Mouse (Mus musculus): ENCODE results near the gene Lrrc66. TPM values are rescaled to one million over a fixed set of nuclear protein-coding genes. Genes with fewer than 3 reads are reported as not detected.
"Not testable (repeated sequence)": the region's sequence is repeated elsewhere in the genome, so short reads cannot be mapped to it uniquely, and the experiment has no call there.

Gene Lrrc66
- total RNA-seq, 2 experiments from 2014 or later, result not detected

DNA sequence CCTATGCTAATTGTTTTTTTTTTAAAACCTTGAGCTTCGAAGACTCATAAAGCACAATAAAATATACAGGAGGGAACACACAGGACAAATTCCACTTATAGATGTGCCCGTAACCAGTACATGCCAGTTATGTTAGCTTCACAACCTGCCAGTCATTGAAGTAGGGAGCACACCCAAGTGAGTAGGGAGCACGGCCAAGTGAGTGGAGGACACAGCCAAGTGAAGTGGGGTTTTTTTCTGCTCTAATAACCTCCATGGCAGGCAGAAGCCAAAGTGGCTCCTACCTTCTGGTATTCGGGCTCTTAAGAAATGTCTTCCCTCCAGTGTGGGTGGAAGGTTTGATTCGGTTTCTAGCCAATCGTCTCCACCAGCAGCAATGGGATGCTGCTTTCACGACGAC is 19.0 kb downstream of the Lrrc66 start:
- DNase-seq, result no peak

GRCm38 (mm10) chr5:73611071-73611470 is 21.3 kb downstream of the Lrrc66 start:
- DNase-seq, result no peak

DNA sequence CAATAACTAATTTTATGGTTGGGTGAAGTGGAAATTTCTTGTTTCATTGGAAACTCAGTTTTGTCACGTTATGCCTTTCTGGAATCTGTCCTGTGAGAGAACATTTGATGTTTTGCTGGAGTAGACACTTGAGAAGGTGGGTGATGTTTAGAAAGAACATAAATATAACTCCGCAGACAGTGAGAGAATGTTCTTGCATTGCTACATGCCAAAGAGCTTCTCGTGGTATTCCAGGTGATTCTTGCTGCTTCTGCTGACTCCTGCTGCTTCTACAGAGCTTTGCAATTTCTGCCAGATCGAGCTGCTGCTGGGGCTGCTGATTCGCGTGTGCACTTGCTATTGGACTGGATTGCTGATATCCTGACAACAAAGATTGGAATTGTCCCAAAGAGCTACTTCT is 27.4 kb downstream of the Lrrc66 start:
- DNase-seq, result no peak

DNA sequence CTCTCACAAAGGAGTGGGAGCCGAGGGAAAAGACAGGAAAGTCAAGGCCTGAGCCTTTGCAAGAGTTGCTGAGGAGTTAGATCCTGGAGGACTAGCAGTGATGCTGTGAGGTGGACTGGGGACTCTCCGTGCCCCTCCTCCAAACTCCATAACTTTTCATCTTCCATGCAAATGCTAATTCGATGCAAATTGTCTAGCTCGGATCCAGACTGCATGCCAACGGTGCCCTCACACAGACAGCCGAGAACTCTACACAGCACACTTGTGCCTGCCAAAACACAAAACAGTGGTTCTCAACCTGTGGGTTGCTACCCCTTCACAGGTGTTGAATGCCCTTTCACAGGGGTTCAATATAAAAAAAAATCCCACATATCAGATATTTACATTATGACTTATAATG is 27.8 kb downstream of the Lrrc66 start:
- no peak for DNase-seq

DNA sequence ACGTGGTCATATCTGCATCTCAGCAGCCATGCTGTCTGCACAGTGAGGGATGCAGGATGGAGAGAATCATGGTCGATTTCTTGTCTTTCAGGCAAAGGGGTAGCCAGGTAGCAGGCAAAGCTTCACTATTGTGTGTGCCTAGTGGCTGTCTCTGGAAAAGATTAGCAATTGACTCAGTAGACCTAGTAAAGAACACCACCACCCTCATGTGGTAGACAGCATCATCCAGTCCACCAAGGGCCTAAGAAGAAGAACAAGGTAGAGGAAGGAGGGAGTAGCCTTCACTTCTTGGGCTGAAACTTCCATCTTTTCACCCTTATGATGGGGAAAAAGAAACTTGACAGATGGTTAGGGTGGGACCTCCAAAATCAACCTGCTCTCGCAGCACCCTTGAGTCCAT is 29.5 kb downstream of the Lrrc66 start:
- no peak for DNase-seq

DNA sequence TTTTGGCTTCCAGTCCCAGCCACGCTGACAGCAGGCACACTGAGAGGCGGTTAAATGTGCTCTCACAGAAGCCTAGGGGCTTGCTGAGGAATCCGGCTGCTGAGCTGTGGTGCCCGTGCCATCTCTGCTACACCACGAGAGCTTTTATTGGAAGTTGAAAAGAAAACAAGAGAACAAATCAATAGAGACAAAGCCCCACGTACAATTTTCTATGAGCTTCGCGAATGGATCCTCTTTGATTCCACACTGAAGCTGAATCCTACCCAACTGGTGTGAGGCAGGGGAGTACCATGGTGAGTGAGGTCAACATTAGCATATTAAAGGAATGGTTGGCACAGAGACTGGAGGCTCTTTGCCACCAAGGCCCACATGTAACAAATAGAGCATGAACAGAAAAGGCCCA is 31.0 kb downstream of the Lrrc66 start:
- no peak for DNase-seq

DNA sequence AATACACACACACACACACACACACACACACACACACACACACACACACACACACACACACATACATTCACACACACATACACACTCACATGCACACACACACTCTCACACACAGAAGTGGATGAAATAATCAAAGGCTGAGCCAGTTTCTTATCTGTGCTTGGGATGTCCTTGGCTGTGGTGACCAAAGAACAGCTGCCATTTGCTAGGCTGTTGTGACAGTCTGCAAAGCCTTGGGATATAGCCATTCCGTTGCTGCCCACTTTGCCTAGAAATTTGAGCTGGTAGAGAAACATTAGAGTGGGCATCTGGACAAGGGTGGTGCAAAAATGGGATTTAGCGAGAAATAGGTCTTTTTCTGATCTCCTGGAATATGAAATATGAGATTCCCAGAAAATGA is 32.3 kb downstream of the Lrrc66 start:
- DNase-seq, result peak; percentile 53 to 58

GRCm38 (mm10) chr5:73598943-73599695 is 33.2 kb downstream of the Lrrc66 start:
- DNase-seq, result peak; percentile 39 to 59

DNA sequence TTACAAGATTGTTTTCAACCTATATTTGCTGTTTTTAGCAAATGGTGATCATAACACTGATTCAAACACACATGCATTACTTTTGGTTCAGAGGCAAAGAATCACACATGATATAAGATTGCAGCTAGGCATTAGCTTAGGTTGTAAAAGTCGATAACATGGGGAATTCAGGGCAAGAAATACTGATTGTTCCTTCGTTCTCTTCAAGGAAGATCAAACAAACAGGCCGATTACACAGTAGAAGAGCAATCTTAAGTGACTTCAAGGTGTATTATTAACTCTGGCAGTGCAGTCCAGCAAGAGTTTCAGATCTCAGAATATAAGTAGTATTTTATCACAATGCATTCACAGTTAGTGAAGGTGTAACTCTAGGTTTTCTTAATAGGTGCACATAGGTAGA is 45.2 kb downstream of the Lrrc66 start:
- DNase-seq, result no peak

GRCm38 (mm10) chr5:73586597-73586996 is 45.7 kb downstream of the Lrrc66 start:
- no peak for DNase-seq

GRCm38 (mm10) chr5:73585212-73586115 is 46.9 kb downstream of the Lrrc66 start:
- DNase-seq, result peak; percentile 69 to 70

DNA sequence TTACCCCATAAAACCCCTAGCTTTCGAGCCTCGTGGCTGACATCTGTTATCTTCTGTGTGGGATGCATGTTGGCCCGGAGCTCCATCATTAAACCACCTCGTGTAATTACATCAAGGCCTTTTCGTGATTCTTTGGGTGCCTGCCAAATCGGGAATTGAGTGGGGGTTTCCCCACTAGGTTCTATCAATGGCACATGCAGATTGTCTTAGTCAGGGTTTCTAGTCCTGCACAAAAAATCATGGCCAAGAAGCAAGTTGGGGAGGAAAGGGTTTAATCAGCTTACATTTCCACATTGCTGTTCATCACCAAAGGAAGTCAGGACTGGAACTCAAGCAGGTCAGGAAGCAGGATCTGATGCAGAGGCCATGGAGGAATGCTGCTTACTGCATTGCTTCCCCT is 48.3 kb downstream of the Lrrc66 start:
- not testable (repeated sequence) for DNase-seq

DNA sequence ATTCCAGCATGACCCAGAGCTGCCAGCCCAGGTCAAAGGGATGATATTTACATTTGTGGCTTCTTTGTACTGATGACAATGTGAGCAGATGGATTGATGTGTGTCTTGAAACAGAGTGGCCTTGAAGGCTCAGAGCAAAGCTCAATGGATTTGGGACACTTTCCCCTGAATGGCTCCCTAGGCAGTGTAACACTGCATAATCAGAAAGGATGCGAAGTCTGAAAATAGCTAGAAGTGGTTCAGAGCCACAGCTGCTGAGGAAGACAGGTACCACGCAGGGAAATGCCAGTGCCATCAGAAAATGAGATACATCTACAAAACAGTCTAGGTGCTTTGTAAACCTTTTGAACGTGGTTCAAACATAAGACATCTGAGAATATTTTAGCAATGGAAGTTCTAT is 54.2 kb downstream of the Lrrc66 start:
- DNase-seq, result no peak

DNA sequence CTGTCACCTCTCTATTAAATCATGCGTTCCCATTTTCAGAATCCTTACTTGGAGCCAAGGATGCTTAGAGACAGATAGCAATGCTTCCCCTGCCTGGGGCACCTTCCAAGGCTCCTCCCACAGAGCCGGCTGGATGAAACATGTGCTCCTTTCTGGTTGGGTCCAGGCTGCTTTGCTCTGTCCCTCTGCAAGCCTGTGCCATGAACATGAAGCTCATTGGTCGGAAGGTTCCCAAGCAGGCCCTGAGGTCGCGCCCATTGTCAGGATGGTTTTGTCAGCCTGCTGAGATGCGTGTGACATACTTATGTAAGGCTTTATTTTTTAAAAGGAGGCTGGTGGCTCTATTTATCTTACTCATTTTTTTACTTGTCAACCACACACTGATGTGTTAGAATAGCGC is 55.6 kb downstream of the Lrrc66 start:
- peak in 1 of 2 experiments; percentile 12 for DNase-seq

DNA sequence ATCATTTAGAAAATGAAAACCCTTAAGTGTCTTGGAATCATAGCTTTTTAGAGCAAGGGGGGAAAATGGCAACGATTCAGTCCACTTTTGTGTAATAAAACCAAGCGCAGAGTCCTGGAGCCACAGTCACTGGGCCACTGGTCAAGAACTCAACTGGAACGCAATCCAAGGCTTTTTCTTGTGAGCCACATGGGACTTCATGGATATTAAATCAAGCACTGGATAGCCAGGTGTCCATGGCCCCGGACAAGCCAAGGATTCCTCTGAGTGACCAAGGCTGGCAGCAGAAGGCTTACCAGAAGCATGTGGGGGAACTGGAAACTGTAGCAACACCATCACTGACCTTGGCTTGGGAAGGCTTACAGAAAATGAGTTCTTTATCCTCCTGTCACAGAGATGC is 57.7 kb downstream of the Lrrc66 start:
- DNase-seq, result peak; percentile 33 to 51

DNA sequence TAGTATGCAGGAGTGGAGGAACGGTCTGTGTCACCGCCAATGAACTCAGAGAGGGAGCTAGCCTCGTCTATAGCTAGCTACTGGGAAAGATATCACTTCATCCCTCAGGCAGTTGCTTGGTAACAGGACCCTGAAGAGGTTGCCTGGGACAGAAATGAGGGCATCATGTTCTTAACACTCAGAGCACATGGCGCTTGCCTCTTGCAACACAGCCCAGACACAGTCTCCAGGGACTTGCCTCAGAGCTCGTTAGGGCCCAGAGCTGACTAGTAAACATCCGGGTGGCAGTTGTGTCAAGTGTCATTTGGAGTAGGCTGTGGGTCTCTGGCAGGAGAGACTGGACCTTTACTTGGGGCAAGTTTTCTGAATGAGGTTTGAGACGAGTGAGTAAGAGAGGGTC is 58.5 kb downstream of the Lrrc66 start:
- peak in 1 of 2 experiments; percentile 18 for DNase-seq

GRCm38 (mm10) chr5:73572846-73573245 is 59.5 kb downstream of the Lrrc66 start:
- DNase-seq, result no peak

- no peak for DNase-seq
Measured at GRCm38 (mm10) chr5:73571395-73572156, 60.8 kb downstream of the Lrrc66 start.

DNA sequence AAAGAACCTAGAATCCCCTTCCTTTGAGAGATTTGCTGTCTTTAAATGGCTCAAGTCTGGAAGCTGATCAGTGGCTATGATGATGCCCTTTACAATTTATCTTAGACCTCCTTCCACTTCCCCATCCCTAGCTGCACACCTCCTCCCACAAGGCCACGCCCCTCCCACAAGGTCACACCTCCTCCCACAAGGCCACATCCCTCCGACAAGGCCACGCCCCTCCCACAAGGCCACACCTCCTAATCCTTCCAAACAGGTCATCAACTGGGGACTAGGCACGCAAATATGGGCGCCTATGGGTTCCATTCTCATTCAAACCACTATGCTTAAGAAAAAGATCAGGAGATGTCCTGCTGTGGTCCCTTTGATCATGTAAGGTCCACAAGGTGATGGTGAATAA is 63.1 kb downstream of the Lrrc66 start:
- DNase-seq, result no peak

- no peak for DNase-seq
Measured at GRCm38 (mm10) chr5:73566892-73567291, 65.4 kb downstream of the Lrrc66 start.

GRCm38 (mm10) chr5:73566119-73566518 is 66.2 kb downstream of the Lrrc66 start:
- no peak for DNase-seq

GRCm38 (mm10) chr5:73564038-73564437 is 68.3 kb downstream of the Lrrc66 start:
- DNase-seq, result no peak

DNA sequence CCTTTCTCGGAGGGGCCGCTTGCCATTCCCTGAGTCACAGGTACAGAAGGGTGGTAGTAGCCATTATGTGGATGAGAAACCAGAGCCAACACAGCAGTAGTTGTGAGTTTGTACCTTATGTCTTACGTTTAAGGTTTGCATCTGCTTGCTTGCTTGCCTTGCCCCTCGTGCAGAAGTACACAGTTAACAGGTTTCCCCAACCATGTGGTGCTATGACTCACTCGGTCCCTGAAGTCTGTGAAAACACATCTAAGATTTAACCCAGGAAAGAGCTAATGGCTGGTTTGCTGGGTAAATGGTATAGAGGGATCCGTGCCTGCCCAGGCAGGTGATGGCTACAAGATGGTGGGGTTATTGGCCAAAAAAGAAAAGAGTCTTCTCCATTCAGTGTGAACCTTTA is 73.6 kb downstream of the Lrrc66 start:
- no peak for DNase-seq
